Mouse (Mus musculus) olfactory bulb, adult 2 months (tissue): ENCODE data around the gene Cables2.

Source experiments
- CTCF ChIP-seq: fragments of 200-500 bp; IDR thresholded peaks from 2 replicates; pipeline ENCODE4 v1.5.1; 2012; ENCODE audit warnings: low read depth, mild to moderate bottlenecking, low read length, moderate library complexity; ENCODE audit not compliant: insufficient read depth
- POLR2A ChIP-seq: fragments of 200-500 bp; IDR thresholded peaks from 2 replicates; pipeline ENCODE4 v1.6.1; 2012; ENCODE audit warnings: mild to moderate bottlenecking, low read depth, low read length, moderate library complexity; ENCODE audit not compliant: insufficient read depth

- TF ChIP-seq CTCF (no peak), POLR2A (no peak)
These were observed 40.0 kb downstream of the Cables2 start for GRCm38 (mm10) chr2:180233101-180233904.
